Mouse (Mus musculus): ENCODE data around the gene St6galnac5.

DNA sequence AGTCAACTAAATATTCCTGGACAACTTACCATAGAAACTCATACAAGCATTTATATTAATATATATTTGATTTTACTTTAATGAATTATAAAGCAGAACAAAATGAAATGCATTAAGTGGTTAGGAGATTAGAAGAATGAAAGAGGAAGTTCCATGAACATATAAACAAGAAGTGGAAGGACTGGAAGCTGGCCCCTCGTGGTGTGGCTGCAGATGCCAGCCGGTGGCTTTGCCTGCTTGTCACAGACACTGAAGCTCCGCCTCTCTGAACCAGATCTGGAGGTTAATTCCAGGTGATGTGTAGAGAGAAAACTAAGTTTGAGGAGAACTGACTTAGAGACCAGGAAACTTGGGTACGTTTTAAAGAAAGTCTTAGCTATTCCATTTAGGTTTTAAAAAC is 87.1 kb downstream of the St6galnac5 start:
- TF ChIP-seq GATA1 (IDR thresholded peaks at IDR 0.05; ENCODE audit: borderline replicate concordance, low read length), result no peak
- TF ChIP-seq FLI1 (IDR thresholded peaks at IDR 0.05; ENCODE audit: low read length), result no peak
